13 mouse cellular contexts compared by ENCODE assay signal in genomic region chr8:80916463-80917235, GRCm38 (mm10). TPM values are rescaled to one million over a fixed set of nuclear protein-coding genes. Genes with fewer than 3 reads are reported as not detected.
DNase-seq lines count a peak whose midpoint lies in the region; ATAC-seq and TF ChIP-seq lines count a peak whose summit lies in the region.
"Had no signal": no experiment of that assay in that cellular context is flagged by ENCODE, and none has a peak within 500 bp of the region (broad histone marks: within the 10 kb centered on the region; RNA-seq: fewer than 3 reads in every experiment).

No protein-coding gene starts in this region.

- H3K9me3 ChIP-seq in kidney, embryonic 15.5 days (replicated peaks): no peaks in the 10 kb centered on the region
- H3K9me3 ChIP-seq: hindbrain, embryonic 13.5 days had no signal

- DNase-seq in kidney, adult 2 months: peak; percentile 12
- peak; percentile 23 for DNase-seq in CD4-positive helper T cell, adult 2 months (ENCODE audit: low read depth, low spot score)
- peak; percentile 68 for DNase-seq in ZHBTc4 (ENCODE audit: low read depth, low spot score)
- peak; percentile 42 for DNase-seq in lung, postnatal 25 days (ENCODE audit: low spot score)
- DNase-seq in cerebellum, postnatal 10 days: no peak
- no peak for DNase-seq in Muller cell, postnatal 12 days (ENCODE audit: inconsistent ontology term)
- no peak for DNase-seq in left cerebral cortex, adult 8-10 months (ENCODE audit: low spot score in 2 of 2)
- DNase-seq: adrenal gland, adult 8-10 months; kidney, postnatal 14 days had no signal

- no peak overlapping the region for H3K9ac ChIP-seq in kidney, embryonic 15.5 days
- H3K9ac ChIP-seq: hindbrain, embryonic 13.5 days; liver, embryonic 14.5 days had no signal

- H3K27ac ChIP-seq in kidney, adult 2 months (ENCODE audit: insufficient read depth, low read depth, low read length): no peak overlapping the region
- H3K27ac ChIP-seq in kidney, embryonic 15.5 days: no peak overlapping the region
- H3K27ac ChIP-seq: hindbrain, embryonic 13.5 days; left cerebral cortex, adult 2 months; liver, embryonic 14.5 days had no signal

- no peaks in the 10 kb centered on the region for H3K27me3 ChIP-seq in kidney, adult 2 months (replicated peaks; ENCODE audit: control insufficient read depth, insufficient read depth, low read length)
- no peaks in the 10 kb centered on the region for H3K27me3 ChIP-seq in kidney, embryonic 15.5 days
- H3K27me3 ChIP-seq: hindbrain, embryonic 13.5 days had no signal

- WGBS in kidney, adult 2 months: 71% methylated on average over 11 of the region's 11 CpGs
- 78% methylated on average over 11 of the region's 11 CpGs for WGBS in kidney, embryonic 15.5 days

- no peaks in the 10 kb centered on the region for H3K4me1 ChIP-seq in kidney, adult 2 months (ENCODE audit: control insufficient read depth, insufficient read depth, low read length)
- peaks cover 21% of the 10 kb centered on the region; the same call in 1 of the 2 replicates for H3K4me1 ChIP-seq in kidney, embryonic 15.5 days

- H3K4me2 ChIP-seq in kidney, embryonic 15.5 days: no peak overlapping the region
- H3K4me2 ChIP-seq: hindbrain, embryonic 13.5 days had no signal

- no peak for ATAC-seq in kidney, embryonic 15.5 days (replicated peaks; ENCODE audit: low FRiP score)

- H3K4me3 ChIP-seq in kidney, adult 2 months (ENCODE audit: insufficient read depth, low read depth, low read length): no peak overlapping the region
- H3K4me3 ChIP-seq in kidney, embryonic 15.5 days (replicated peaks): no peak overlapping the region
- H3K4me3 ChIP-seq: hindbrain, embryonic 13.5 days; left cerebral cortex, adult 2 months had no signal

- TF ChIP-seq POLR2A in kidney, adult 2 months (IDR thresholded peaks at IDR 0.05; ENCODE audit: low read depth, low read length): no peak

- TF ChIP-seq CTCF in kidney, adult 2 months (conservative IDR thresholded peaks at IDR 0.05; ENCODE audit: insufficient read depth, insufficient read length, low read depth, low read length): no peak

- H3K36me3 ChIP-seq in kidney, adult 2 months (ENCODE audit: control insufficient read depth, insufficient read depth, low read length): no peaks in the 10 kb centered on the region
- no peaks in the 10 kb centered on the region for H3K36me3 ChIP-seq in kidney, embryonic 15.5 days
- H3K36me3 ChIP-seq: hindbrain, embryonic 13.5 days had no signal

RNA-seq across cellular contexts. Expression of gene Gab1, which starts 36.3 kb away (rescaled TPM):
- 24.6 and 27.8 TPM in 2 replicates for polyA plus RNA-seq in kidney, adult 2 months (2012; rRNA removed)
- 16.4 and 16.8 TPM in 2 replicates for polyA plus RNA-seq in kidney, embryonic 15.5 days (2015; fragmentation: Nextera tagmentation; extraction: Ambion mirVana)
- total RNA-seq in left cerebral cortex, adult 8-10 months (2022): 10 to 100 TPM; 17.7 to 23.4 (median 20.4) TPM

Comparison
In these comparisons a context has a peak if more than half of its experiments do, and no peak if none do; other contexts are left out.
1. DNase-seq: peak in kidney, adult 2 months (single experiment), CD4-positive helper T cell, adult 2 months (single experiment), ZHBTc4 (single experiment) and lung, postnatal 25 days (single experiment); none in cerebellum, postnatal 10 days (0 of 2), Muller cell, postnatal 12 days (single experiment) and left cerebral cortex, adult 8-10 months (0 of 2).